Mouse (Mus musculus): Measurements from ENCODE around the gene Auh. TPM values are rescaled to one million over a fixed set of nuclear protein-coding genes. Genes with fewer than 3 reads are reported as not detected.

Gene Auh
- polyA plus RNA-seq (2012; rRNA removed; ENCODE audit: low replicate concordance): 8.8 and 9.1 TPM in 2 replicates

DNA sequence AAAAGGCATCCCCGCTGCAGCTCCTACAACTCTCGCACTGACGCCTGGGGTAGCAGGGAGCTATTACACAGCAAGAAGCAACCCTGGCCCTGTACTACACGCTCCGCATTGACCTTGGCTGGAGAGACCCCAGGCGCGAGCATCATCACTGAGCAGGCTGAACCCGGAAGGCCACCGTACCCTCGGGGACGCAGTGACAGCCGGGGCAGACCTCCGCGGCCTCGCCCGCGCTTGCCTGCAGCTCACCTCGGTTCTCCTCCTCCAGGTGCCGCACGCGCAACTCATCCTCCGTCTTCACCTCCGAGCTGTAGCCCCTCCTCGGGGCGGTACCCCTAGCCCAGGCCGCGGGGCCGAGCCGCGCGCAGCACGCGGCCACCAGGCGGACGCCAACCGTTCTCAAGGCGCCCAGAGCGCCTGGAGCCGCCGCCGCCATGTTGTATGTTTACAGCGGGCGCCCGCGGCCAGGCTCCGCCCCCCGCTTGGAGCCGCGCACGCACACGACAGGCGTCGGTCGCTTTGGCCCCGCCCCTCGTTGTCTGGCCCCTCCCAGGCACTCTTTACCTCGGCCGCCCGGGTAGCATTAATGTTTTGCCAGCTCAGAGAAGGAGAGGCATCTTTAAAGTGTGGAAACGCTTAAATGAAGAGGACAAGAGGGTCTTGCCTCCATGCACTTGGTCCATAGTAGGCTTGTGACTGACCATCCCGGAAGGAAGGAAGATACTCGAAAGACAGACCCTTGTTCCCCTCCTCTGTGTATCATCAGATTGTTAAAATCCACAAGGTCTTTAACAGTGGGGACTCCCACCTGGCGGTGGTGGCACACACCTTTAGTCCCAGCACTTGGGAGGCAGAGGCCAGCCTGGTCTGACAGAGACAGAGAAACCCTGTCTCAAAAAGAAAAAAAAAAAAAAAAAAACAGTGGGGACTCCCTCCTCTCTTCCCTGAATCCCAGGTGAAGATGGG, at the start of gene Auh:
Gene Auh (minus strand): TSS at position 473 of the 963 bp plus-strand sequence.

Other genes with a start within 250 kb of the Auh start
- 3.2 and 7.9 TPM in 2 replicates for gene Nfil3, start 51.4 kb upstream of the Auh start, polyA plus RNA-seq (2012; rRNA removed; ENCODE audit: low replicate concordance)

Data from duodenum, adult 2 months (tissue).